Mouse (Mus musculus): ENCODE measurements around the gene Adipor2.

The Adipor2 gene

DNA sequence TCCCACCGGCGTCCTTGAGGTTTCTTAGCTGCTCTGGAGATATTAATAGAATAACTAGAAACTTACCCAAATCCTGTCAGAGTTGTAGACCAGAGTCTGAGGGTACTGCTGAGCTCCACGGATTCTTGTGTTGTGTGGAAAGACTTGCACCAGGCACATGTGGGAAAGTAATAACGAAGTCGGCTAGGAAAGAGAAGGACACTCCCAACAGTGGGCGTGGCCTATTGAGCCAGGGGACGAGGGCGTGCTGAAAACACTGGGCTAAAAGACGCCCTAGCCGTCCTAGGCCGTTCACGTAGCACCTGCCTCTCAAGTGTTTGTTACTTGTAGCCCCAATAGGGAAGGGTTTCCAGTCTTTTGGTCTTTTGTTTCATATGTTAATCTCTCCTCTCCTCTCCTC lies at the start of gene Adipor2:
Gene Adipor2, minus strand, starts transcription at position 351 of the 400 bp plus-strand sequence.
- peak; percentile 44 for DNase-seq

DNA sequence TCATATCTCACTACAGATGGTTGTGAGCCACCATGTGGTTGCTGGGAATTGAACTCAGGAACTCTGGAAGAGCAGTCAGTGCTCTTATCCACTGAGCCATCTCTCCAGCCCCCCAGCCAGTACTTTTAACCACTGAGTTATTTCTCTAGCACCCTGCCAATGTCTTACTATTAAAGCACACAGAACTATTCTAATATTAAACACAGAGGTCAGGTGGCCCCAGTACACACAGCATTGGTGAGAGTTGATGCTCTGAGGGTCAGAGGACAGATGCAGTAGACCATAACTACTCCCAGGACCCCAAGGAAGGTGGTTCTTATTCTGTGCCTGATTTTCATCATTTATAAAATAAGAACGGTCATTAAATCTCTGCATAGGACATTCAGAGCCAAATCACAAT lies 48.7 kb upstream of the Adipor2 start:
- DNase-seq = no peak

DNA sequence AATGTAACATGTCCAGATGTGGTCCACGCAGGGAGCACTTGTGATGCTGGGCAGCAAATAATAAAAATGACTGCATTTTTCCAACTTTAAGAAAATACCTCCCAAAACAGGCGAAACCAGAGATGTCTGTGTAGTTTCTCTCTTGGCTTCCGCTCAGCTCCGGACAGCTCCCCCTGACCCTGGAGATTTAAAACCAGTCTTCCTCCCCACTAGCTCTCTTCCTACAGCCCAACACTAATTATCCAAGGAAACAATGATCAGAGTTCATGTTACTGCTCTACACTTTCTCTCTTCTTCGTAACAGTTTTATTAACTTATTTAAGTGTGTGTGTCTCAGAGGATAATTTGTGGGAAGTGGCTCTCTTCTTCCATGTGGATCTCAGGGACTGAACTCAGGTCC lies 42.9 kb upstream of the Adipor2 start:
- DNase-seq = no peak

DNA sequence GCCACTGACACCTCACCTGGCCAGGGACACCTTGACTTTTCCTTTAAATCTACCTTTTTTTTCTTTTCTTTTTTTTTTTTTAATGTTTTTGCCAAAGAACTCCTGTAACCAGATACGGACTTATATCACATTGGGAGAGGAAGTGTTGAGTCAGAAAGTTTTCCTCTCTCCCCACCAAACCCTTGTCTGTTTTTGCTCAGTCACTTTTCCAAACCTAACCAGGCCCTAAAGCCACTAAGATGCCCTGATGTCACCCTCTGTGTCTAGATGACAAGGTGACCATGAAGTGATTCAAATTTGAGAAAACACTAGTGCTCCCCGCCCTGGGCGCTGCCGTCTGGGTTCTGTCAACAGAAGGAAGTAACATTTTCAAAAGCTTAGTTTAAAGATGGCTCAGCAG lies 41.5 kb upstream of the Adipor2 start:
- no peak for DNase-seq

DNA sequence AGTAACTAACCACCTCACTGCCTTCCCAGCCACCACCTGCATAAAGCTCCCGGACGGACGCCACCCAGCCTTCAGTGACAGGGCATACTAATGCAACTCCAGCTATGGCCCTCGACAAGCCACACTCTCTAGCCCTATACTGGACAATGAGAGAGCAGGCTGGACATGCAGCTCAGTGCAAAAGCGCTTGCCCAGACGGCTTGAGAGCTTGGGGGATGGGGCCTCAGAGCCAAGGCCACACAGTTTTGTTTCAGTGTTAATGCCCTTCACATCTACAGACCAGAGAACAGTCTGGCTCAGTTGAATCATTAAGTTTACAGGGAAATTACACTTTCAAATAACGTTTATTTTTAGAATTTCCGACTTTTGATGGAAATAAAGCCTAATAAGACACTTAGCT lies 40.7 kb upstream of the Adipor2 start:
- no peak for DNase-seq

DNA sequence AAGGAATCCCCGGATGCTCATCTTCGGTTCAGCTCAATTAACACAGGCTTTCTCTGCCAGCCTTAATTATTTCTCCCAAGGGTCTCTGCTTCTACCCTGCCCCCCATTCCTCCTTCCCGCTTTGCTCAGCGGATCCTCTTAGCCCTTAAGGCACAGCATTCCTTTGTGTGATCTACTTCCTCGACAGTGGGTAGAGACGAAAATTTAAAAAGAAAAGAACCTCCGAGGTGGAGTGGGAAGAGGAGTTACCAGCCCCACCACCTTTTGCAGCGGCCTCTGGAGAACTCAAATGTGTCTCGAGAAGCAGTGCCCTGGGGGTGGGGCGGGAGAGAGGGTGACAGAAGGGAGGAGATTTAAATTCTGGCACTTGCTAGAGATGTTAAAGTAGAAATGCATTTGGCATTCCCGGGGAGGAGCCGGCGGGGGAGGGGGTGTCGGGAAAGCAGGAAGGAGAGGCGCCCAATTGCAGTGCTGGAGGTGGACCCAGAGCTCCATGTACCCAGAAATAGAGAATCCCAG lies 34.5 kb upstream of the Adipor2 start:
- DNase-seq = peak; percentile 41

DNA sequence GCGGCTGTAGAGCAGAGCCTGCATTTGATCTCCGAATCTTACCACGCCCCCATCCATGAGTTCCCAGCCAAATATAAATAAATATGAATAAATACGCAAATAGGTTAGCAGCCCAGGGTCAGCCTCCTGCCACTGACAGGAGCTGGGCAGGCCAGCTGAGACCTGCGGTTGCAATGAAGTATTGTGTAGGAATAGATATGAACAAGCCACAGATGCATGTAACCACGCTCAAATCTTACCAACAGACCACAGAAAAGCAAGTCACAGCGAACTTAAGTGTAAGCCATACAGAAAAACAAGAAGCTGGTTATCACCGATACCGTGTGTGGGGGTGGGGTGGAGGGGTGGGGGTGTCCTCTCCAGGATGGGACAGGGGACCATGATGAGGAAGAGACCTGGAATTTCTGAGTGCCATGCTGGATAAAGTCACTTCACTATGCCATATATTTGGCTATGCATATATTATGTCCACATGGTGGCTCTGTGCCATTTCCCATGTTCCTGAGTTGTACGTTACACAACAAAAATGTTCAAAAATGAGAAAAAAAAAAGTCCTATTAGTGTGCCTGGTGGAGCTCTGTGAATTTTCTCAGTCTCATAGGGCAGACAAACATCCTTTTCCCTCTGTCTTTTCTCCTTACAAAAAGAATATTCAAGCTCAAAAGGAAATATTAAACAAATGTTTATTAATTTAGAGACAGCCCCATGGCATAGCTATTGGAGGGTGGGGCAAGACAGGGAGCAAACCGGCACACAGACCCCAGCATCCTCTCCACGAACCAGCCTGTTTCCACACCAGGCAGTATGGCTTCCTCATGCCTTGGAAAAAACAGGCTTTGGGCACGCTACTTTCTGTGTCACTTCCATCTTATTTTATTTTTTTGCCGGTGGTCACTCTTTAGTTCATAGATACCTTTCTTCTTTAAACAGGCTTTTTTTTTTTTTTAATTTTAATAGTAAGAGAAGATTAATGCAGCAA lies 33.8 kb upstream of the Adipor2 start:
- DNase-seq = no peak

DNA sequence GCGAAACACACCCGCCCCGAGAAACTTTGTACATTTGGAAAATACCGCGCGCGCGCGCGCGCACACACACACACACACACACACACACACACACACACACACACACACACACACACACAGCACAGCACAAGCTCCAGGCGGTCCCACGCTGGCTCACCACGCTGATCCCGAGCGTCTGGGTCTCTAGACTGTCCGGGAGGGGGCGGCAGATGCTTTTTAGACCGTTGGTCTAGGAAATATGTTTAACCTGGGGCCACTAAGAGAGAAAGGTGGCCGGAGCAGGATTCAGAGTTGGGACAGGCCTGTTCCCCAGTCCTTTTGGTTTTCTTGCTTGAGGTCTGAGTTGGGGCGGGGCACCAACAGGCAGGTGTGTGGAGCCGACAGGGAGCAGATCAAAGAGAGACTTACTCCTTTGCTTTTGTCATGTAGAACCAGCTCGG lies 31.6 kb upstream of the Adipor2 start:
- DNase-seq = peak; percentile 77

DNA sequence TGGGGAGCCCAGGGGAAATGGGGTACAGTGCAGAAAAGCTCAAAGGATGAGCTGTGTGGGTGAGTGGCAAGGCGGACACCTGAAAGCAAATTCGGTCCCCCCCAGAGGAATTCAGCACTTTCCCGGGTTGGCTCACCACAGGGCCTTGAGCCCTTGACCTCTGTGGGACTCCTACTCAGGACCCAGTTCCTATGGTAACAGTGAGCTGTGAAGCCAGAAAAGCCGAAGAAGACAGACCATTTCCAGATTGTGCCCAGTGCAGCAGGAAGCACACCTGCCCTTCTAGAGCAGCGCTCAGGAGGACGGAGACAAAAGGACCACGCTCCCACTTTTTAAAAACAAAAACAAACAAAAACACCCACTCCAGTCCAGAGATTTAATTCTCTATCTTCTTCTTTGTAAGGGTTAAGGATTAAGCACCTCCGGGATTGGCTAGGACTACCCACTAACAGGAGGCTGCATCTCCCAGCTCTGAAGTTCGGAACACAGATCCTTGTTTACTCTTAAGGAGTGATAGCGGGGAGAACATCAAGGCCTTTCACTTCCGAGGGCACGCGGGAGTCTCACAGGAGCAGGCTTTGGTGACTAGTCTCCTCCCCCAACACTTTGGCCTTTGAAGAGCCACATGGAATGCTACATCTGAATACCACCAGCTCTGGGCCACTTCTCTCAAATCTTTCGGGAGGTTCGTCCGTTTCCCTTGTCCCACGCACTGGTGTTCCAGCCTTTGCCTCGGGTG lies 31.0 kb upstream of the Adipor2 start:
- DNase-seq = no peak

DNA sequence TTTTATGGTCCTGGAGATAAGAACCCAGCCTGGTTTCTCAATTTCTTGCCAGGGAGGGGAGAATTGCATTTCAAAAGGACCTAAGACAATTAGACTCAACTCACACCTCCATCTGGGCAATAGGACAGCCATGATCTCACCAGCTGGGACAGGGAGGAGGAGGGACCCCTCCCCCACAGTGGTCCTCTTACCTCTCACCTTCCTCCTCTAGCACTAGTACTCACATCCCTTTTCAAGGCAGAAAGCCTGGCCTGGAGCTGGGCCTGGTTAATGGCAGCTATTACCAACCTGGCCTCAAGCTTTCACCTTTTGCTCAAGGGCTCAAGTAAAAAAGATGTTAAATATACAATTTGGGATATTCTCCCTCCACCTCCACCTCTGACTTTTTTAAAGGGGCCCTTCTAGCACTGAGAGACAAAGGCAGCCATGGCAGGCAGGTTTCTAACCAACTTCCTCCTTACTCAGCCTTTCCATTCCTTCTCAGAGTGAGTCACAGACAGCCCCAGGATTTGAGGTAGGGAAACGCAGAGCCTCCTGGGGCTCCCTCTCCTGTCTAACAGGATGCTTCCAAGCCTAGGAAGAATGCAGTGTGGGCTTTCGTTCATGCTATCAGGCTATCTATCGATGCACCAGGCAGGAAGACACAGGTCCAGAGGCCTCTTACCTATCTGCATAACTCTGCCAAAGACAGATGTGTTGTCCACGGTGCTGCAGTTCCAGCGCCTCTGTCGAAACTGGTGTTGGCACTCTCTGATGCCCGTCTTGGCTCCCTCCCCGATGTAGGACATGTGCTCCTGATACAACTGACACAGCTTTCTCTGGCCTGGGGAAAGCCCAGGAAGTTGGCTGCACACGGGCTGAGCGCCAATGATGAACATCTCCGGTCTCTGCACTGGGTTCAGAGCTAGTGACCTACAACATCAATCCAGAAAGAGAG lies 28.4 kb upstream of the Adipor2 start:
- no peak for DNase-seq

DNA sequence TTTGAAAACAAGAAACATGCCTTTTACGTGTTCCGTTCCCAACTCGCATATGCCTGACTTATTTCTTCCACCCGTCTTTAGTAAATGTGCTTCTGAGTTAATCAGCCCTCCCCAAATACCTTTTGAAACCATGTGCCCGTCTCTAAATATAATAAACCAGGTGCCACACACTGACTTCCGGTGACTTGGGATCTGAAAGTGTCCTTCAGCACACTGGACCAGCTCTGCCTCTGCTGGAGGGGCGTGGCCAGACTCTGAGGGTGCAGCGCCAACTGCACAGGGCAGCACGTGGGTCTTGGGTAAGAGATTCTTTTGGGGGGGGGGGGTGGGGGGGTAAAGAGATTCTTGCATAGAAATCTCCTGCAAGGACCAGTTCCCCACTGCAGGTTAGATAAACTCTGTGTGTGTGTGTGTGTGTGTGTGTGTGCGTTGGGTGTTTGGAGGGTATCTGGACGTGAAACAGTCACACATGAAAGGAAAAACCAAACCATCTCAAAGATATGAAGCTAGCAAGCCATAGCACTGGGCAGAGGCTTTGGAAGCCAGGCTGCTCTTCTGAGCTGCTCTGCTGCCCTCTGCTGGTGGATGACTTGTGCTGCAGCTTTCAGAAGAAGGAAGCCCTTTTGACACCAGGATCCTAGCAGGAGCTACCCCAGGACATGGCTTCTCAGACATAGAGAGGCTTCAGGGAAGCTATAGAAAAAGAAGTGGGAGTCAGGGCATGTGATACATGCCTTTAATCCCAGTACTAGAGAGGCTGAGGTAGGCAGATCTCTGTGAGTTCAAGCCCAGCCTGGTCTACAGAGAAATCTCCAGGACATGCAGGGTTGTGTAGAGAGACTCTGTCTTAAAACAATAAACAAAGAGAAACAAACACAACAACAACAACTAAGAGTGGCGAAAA lies 26.5 kb upstream of the Adipor2 start:
- DNase-seq = peak; percentile 88

DNA sequence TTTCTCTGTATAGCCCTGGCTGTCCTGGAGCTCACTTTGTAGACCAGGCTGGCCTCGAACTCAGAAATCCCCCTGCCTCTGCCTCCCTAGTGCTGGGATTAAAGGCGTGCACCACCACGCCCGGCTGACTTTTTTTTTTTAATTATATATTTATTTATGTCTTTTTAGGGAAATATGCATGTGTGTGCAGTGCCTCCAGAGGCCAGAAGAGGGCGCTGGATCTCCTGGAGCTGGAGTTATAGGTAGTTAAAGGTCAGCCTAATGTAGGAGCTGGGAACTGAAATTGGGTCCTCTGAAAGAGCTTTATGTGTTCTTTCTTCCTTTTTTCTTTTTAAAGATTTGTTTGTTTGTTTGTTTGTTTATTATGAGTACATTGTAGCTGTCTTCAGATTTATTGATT lies 25.2 kb upstream of the Adipor2 start:
- DNase-seq = peak; percentile 40

DNA sequence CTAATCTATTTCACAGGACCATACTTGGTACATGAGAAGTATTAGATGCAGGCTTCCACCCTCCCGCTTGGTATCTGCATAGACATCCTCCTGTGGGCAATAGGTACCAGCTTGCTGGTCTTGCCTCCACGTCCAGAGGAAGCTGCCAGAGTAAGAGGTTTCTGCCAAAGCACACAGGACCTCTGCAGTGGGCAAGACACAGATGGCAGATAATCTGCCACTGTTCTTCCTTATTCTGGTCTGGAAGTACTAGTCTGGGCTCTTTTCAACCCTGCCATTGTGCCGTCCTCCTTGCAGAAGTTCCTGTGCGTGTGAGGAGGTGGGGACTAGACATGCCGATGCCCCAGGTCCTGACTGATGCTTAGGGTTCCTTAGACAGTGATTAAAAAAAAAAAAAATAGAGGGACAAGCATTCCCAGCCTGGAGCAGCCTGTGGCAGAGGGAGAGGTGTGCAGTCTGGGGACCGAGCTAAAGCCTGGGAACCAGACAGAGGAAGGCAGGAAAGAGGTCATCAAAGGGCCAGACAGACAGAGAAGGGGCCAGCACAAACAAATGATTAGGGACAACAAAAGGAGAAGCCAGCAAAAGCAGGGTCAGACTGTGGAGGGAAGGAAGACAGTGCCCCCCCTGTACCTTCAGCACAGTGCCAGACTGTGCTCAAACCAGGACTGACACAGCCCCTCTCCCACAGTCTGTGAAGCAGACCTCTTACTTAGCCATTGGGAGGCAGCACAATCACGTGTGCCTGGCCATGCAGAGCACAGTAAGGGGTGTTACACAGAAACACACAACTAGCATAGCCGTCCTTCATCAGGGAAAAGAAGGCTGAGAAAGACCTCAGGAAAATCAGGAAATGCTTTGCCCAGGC lies 20.6 kb upstream of the Adipor2 start:
- DNase-seq = no peak

DNA sequence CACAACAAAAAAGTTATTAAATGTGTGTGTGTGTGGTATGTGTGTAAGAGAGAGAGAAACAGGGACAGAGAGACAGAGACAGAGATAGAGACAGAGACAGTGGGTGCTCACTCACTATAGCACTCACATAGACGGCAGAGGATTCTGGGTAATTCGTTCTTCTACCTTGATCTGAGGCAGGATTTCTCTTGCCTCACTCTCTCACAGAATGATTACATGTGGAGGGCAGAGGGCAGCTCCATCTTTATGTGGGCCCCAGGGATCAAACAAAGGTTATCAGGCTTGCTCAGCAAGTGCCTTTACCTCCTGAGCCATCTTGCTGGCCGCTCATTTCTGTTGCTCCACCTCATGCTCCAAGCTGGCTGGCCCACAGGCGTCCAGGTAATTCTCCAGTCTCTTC lies 16.9 kb upstream of the Adipor2 start:
- DNase-seq = no peak

DNA sequence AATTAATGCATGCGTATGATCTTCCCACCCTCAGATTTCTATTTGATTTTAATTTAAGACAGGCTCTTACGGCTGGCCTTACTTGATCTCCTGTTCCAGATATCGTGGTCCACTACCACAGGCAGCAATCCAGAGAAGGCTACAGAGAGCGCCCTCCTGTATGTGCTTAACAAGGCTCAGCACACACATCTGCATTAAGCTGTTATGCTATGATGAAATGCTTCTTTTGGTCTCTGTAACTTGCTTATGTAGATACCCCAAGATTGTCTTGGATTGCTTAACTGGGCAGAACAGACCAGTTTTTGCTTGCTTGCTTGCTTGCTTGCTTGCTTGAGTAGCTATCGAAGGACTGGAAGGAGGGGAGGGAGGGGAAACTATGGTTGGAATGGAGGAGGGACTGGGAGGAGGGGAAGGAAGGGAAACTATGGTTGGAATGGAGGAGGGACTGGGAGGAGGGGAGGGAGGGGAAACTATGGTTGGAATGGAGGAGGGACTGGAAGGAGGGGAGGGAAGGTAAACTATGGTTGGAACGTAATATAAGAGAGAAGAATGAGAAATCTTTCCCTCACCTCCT lies 14.3 kb upstream of the Adipor2 start:
- DNase-seq = no peak

DNA sequence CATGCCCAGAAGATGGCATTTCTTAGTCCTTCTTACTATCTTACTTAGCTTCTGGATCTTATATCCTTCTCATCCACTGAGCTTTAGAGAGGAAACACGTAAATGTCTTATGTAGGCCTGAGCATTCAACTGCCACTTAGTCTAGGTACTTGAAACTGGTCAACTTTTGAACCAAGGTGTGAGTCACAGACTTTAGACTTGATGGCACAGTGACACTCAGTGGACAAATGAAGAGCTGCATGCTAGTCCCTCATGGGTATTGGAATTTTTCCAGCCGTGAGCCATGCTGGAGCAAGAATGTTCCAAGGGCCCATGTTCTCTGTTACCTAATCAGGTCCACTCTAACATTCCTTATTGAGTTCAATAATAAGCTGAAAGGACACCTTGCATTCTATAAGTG lies 13.0 kb upstream of the Adipor2 start:
- DNase-seq = peak; percentile 68

DNA sequence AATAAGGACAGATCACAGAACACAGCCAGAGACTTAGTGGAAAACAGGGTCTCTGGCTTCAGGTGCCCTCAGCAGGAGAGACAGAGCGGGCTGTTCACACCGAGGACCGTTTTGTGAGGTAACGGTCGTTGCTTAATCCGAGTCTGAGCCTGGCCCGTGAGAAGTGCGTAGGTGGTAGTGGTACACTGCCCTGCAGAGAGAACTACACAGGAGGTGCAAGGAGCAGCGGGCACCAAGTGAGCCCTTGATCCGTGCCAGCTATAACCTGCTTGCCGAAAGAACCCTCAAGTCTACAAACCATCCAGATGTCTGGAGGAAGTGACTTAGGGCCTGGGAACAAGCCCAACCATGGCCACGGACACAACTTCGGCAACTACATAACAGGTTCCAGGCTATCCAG lies 11.8 kb upstream of the Adipor2 start:
- no peak for DNase-seq

DNA sequence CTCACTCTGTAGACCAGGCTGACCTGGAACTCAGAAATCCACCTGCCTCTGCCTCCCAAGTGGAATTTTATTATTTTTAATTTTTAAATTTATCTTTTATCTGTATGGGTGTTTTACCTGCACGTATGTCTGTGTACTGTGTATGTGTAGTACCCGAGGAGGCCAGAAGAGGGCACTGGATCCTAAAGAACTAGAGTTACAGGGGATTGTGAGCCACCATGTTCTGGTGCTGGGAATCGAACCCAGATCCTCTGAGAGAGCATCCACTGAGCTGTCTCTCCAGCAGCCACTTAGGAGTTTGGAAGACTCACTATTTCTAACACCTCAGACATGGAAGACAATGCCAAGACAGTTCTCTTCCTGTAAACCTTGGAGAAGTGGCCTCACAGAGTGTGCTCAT lies 11.1 kb upstream of the Adipor2 start:
- DNase-seq = peak; percentile 75

DNA sequence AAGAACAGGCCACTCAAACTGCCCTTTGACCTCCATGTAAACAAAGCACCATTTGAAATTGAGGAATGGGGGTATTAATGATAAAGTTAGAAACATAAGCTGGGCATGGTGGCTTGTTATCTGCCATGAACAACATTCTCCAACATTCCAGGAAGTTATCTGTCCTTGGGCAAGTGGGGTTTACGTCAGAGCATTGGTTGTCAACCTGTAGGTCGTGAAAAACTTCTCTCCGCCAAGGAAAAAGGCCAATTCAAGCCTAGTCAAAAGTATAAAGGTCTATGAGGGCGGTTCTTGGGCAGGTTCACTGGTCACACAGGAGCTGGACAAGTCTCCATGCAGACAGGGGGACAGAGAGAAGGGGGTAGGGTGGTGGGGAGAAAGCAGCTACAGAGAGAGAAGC lies 3.5 kb upstream of the Adipor2 start:
- DNase-seq = no peak

DNA sequence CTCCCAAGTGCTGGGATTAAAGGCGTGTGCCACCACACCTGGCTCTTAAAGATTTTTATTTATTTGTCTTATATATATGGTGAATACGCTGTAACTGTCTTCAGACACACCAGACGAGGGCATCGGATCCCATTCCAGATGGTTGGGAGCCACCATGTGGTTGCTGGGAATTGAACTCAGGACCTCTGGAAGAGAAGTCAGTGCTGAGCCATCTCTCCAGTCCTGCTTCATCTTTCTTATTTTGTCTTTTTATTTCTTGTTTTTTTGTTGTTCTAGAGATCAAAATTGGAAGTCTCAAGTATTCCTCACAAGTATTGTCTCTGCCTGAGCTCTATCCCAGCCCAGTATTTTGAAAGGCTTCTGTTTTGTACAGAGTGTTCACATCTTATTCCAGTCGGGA lies 2.9 kb upstream of the Adipor2 start:
- DNase-seq = no peak

Measured in thymus, postnatal 4 days (tissue).